Mouse (Mus musculus) limb, embryonic 14.5 days (tissue): Measurements from ENCODE around the gene Rbm44. TPM values are rescaled to one million over a fixed set of nuclear protein-coding genes. Genes with fewer than 3 reads are reported as not detected.

Experiments used
- ATAC-seq: fragments of 200-750 bp; cut with Nextera tagmentation; 2 replicates; pipeline ENCODE4 v1.8.0; 2017; ENCODE audit warnings: low read depth, moderate number of reproducible peaks, moderate TSS enrichment; ENCODE audit not compliant: low FRiP score
- DNase-seq: peaks from one replicate; pipeline ENCODE4 v3.0.0-alpha.2; 2015; ENCODE audit warnings: low spot score
- H3K27ac ChIP-seq: fragments of 300-500 bp; sonication (generic); replicated peaks from 2 replicates; pipeline ENCODE4 v1.5.1; 2014; ENCODE audit warnings: low read depth, mild to moderate bottlenecking, low read length, moderate library complexity, mixed read lengths
- H3K27me3 ChIP-seq: fragments of 300-500 bp; sonication (generic); 2 replicates; pipeline ENCODE4 v1.6.1; 2014; ENCODE audit warnings: low read length, mixed read lengths; ENCODE audit not compliant: control insufficient read depth, insufficient read depth
- H3K36me3 ChIP-seq: fragments of 300-500 bp; sonication (generic); 2 replicates; pipeline ENCODE4 v1.6.1; 2014; ENCODE audit warnings: mild to moderate bottlenecking, low read length, moderate library complexity, mixed read lengths; ENCODE audit not compliant: control insufficient read depth, insufficient read depth
- H3K4me1 ChIP-seq: fragments of 300-500 bp; sonication (generic); 2 replicates; pipeline ENCODE4 v1.6.1; 2014; ENCODE audit warnings: antibody characterized with exemption, low read length, mixed read lengths; ENCODE audit not compliant: control insufficient read depth, insufficient read depth
- H3K4me2 ChIP-seq: fragments of 300-500 bp; sonication (generic); replicated peaks from 2 replicates; pipeline ENCODE4 v1.6.1; 2014; ENCODE audit warnings: low read depth, mild to moderate bottlenecking, low read length, moderate library complexity; ENCODE audit not compliant: severe bottlenecking
- H3K4me3 ChIP-seq: fragments of 300-500 bp; sonication (generic); replicated peaks from 2 replicates; pipeline ENCODE4 v1.5.1; 2014; ENCODE audit warnings: low read length
- H3K9ac ChIP-seq: fragments of 300-500 bp; sonication (generic); 2 replicates; pipeline ENCODE4 v1.6.1; 2014; ENCODE audit warnings: mild to moderate bottlenecking, low read depth, low read length, moderate library complexity; ENCODE audit not compliant: severe bottlenecking
- H3K9me3 ChIP-seq: fragments of 300-500 bp; sonication (generic); 2 replicates; pipeline ENCODE4 v1.6.1; 2016; ENCODE audit warnings: low read length; ENCODE audit not compliant: control insufficient read depth
- POLR2A ChIP-seq: fragments of 200-500 bp; IDR thresholded peaks from 2 replicates; pipeline ENCODE4 v1.8.0; 2012; ENCODE audit warnings: inconsistent platforms, mild to moderate bottlenecking, moderate library complexity, borderline replicate concordance; ENCODE audit not compliant: insufficient read depth, insufficient read length; ENCODE audit errors: extremely low read depth
- WGBS: fragments of 180-500 bp; shearing (Covaris S2); extraction: QIAGEN DNeasy Blood & Tissue Kit; methylation state at CpG from one replicate; pipeline ENCODE4 v1.1.7; 2014; 5-methylcytosine and 5-hydroxymethylcytosine counted together
- polyA plus RNA-seq, 2 experiments: library from polyadenylated mRNA; depleted of rRNA in 1 of 2; stranded (reverse) in 1 of 2; unstranded in 1 of 2; fragments of >200 nt; fragmentation: Nextera tagmentation in 1 of 2; extraction: Ambion mirVana in 1 of 2; gene quantifications; 2 replicates each; pipeline versions ENCODE4 v1.2.1 to v1.2.3; 2012 to 2014

Rbm44 gene
- polyA plus RNA-seq, 2 experiments: 0.60 to 0.78 TPM

GRCm38 (mm10) chr1:91209785-91210184 lies 64.9 kb downstream of the Rbm44 start:
- Histone ChIP-seq H3K4me3 (no peak overlapping the region), H3K36me3 (no peaks in the 10 kb centered on the region), H3K9ac (no peak overlapping the region), H3K27me3 (no peaks in the 10 kb centered on the region), H3K4me2 (no peak overlapping the region), H3K27ac (no peak overlapping the region), H3K9me3 (no peaks in the 10 kb centered on the region), H3K4me1 (peaks cover 3% of the 10 kb centered on the region; the same call in 1 of the 2 replicates)
- TF ChIP-seq POLR2A: no peak
- DNase-seq (no peak), ATAC-seq (0 out of 2 replicates have a peak, but pooled peaks have one; percentile 23)
- 64% methylated on average over 6 of the region's 6 CpGs for WGBS

- ATAC-seq: no peak
- no peak overlapping the region for H3K4me3 ChIP-seq
- peak; percentile 61 for DNase-seq
- no peak overlapping the region for H3K4me2 ChIP-seq
- H3K36me3 ChIP-seq: no peaks in the 10 kb centered on the region
- H3K27ac ChIP-seq: no peak overlapping the region
- H3K9ac ChIP-seq: no peak overlapping the region
- WGBS: 63% methylated on average over 1 of the region's 1 CpGs
- no peak for TF ChIP-seq POLR2A
- no peaks in the 10 kb centered on the region for H3K27me3 ChIP-seq
- no peaks in the 10 kb centered on the region for H3K9me3 ChIP-seq
- H3K4me1 ChIP-seq: peaks cover 3% of the 10 kb centered on the region; the same call in 1 of the 2 replicates
Measured at GRCm38 (mm10) chr1:91211099-91211498, 66.2 kb downstream of the Rbm44 start.

GRCm38 (mm10) chr1:91211591-91212008 lies 66.7 kb downstream of the Rbm44 start:
- Histone ChIP-seq H3K9ac (no peak overlapping the region), H3K27me3 (no peaks in the 10 kb centered on the region), H3K9me3 (no peaks in the 10 kb centered on the region), H3K4me3 (no peak overlapping the region), H3K27ac (no peak overlapping the region), H3K36me3 (no peaks in the 10 kb centered on the region), H3K4me1 (peaks cover 3% of the 10 kb centered on the region; the same call in 1 of the 2 replicates), H3K4me2 (no peak overlapping the region)
- DNase-seq (no peak), ATAC-seq (no peak)
- TF ChIP-seq POLR2A: no peak
- WGBS: 75% methylated on average over 7 of the region's 7 CpGs

- TF ChIP-seq POLR2A: no peak
- no peak overlapping the region for H3K27ac ChIP-seq
- no peak overlapping the region for H3K4me2 ChIP-seq
- H3K4me1 ChIP-seq: 0 out of 2 replicates have a peak, but pooled peaks cover 3% of the 10 kb centered on the region
- H3K27me3 ChIP-seq: no peaks in the 10 kb centered on the region
- H3K36me3 ChIP-seq: no peaks in the 10 kb centered on the region
- no peak overlapping the region for H3K9ac ChIP-seq
- H3K9me3 ChIP-seq: no peaks in the 10 kb centered on the region
- DNase-seq (no peak), ATAC-seq (no peak)
- H3K4me3 ChIP-seq: no peak overlapping the region
- 94% methylated on average over 1 of the region's 1 CpGs for WGBS
Measured at GRCm38 (mm10) chr1:91215264-91215663, 70.4 kb downstream of the Rbm44 start.

GRCm38 (mm10) chr1:91215981-91216380 lies 71.1 kb downstream of the Rbm44 start:
- Histone ChIP-seq H3K4me1 (0 out of 2 replicates have a peak, but pooled peaks cover 3% of the 10 kb centered on the region), H3K27ac (no peak overlapping the region), H3K4me3 (no peak overlapping the region), H3K36me3 (no peaks in the 10 kb centered on the region), H3K4me2 (no peak overlapping the region), H3K27me3 (no peaks in the 10 kb centered on the region), H3K9me3 (no peaks in the 10 kb centered on the region), H3K9ac (no peak overlapping the region)
- ATAC-seq (no peak), DNase-seq (no peak)
- TF ChIP-seq POLR2A: no peak
- 62% methylated on average over 1 of the region's 1 CpGs for WGBS
